ENCODE assay signal across 26 mouse cellular contexts in the genomic region with DNA sequence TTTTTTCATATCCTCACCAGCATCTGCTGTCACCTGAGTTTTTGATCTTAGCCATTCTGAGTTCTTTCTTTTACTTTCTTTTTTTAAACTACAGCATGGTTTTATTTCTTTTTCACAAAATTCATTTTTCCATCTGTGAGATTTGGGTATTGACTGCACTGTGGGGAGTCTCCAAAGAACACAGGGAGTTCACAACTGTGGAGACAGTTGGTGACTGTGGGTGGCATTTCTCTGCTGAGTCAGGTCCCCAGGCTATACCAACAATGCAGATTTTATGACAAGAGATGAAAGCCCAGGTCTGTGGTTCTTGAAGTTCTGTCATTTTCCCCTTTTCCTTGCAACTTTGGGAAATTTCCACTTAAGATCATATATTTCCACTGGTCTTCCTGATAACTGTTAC.
DNase-seq lines count a peak whose midpoint lies in the region; ATAC-seq lines count a peak whose summit lies in the region.
"Had no signal": no experiment of that assay in that cellular context is flagged by ENCODE, and none has a peak within 500 bp of the region (broad histone marks: within the 10 kb centered on the region; RNA-seq: fewer than 3 reads in every experiment).

No protein-coding gene starts in this region.

- no peak for ATAC-seq in cerebellum, adult (ENCODE audit: insufficient number of reproducible peaks, low FRiP score, low TSS enrichment)
- no peak for ATAC-seq in midbrain, embryonic 15.5 days (replicated peaks)
- ATAC-seq: CD4-positive, CD25-positive, alpha-beta regulatory T cell, adult 4 months; forebrain, embryonic 13.5 days; liver, embryonic 12.5 days had no signal

- peak; percentile 38 to 61 for DNase-seq in frontal cortex, postnatal 36 days (ENCODE audit: low spot score in 2 of 2)
- no peak for DNase-seq in frontal cortex, postnatal 14 days (ENCODE audit: low spot score in 2 of 2)
- peak; percentile 52 for DNase-seq in layer of hippocampus, adult 11-12 months (ENCODE audit: low spot score)
- DNase-seq in layer of hippocampus, adult 9-11 months: peak; percentile 74
- DNase-seq in left cerebral cortex, postnatal 36 days (ENCODE audit: low spot score in 2 of 2): peak; percentile 17 to 35
- no peak for DNase-seq in cerebellum, adult 18-20 months
- DNase-seq: adrenal gland, postnatal 25 days; cerebellum, adult 11 months; cerebellum, postnatal 14 days; heart, postnatal 36 days; kidney, adult 11 months; kidney, postnatal 10 days; lung, adult 18-20 months; lung, postnatal 10 days; thymus, postnatal 36 days had no signal

- no peak overlapping the region for H3K9ac ChIP-seq in midbrain, embryonic 15.5 days
- H3K9ac ChIP-seq: embryonic facial prominence, embryonic 12.5 days; forebrain, embryonic 13.5 days; heart, embryonic 15.5 days; hindbrain, embryonic 13.5 days; limb, embryonic 12.5 days; liver, embryonic 12.5 days; neural tube, embryonic 15.5 days had no signal

- intact Hi-C loops in left cerebral cortex, postnatal 36 days (cut with DNase I): no loop called here

- H3K4me3 ChIP-seq in midbrain, embryonic 15.5 days: no peak overlapping the region
- H3K4me3 ChIP-seq: embryonic facial prominence, embryonic 12.5 days; forebrain, embryonic 13.5 days; heart, embryonic 15.5 days; hindbrain, embryonic 13.5 days; limb, embryonic 12.5 days; liver, embryonic 12.5 days; neural tube, embryonic 15.5 days had no signal

- H3K27me3 ChIP-seq in midbrain, embryonic 15.5 days (replicated peaks): no peaks in the 10 kb centered on the region
- H3K27me3 ChIP-seq: embryonic facial prominence, embryonic 12.5 days; forebrain, embryonic 13.5 days; heart, embryonic 15.5 days; hindbrain, embryonic 13.5 days; limb, embryonic 12.5 days; liver, embryonic 12.5 days; neural tube, embryonic 15.5 days had no signal

- no peaks in the 10 kb centered on the region for H3K9me3 ChIP-seq in midbrain, embryonic 15.5 days
- H3K9me3 ChIP-seq: embryonic facial prominence, embryonic 12.5 days; forebrain, embryonic 13.5 days; heart, embryonic 15.5 days; hindbrain, embryonic 13.5 days; limb, embryonic 12.5 days; liver, embryonic 12.5 days; neural tube, embryonic 15.5 days had no signal

- H3K27ac ChIP-seq in midbrain, embryonic 15.5 days: no peak overlapping the region
- H3K27ac ChIP-seq: embryonic facial prominence, embryonic 12.5 days; forebrain, embryonic 13.5 days; heart, embryonic 15.5 days; hindbrain, embryonic 13.5 days; limb, embryonic 12.5 days; liver, embryonic 12.5 days; neural tube, embryonic 15.5 days had no signal

- no peaks in the 10 kb centered on the region for H3K36me3 ChIP-seq in midbrain, embryonic 15.5 days (replicated peaks)
- H3K36me3 ChIP-seq: embryonic facial prominence, embryonic 12.5 days; heart, embryonic 15.5 days; hindbrain, embryonic 13.5 days; limb, embryonic 12.5 days; liver, embryonic 12.5 days; neural tube, embryonic 15.5 days had no signal

- H3K4me2 ChIP-seq in midbrain, embryonic 15.5 days: no peak overlapping the region
- H3K4me2 ChIP-seq: embryonic facial prominence, embryonic 12.5 days; forebrain, embryonic 13.5 days; heart, embryonic 15.5 days; hindbrain, embryonic 13.5 days; limb, embryonic 12.5 days; liver, embryonic 12.5 days; midbrain, embryonic 11.5 days; neural tube, embryonic 15.5 days had no signal

- H3K4me1 ChIP-seq in midbrain, embryonic 15.5 days: no peaks in the 10 kb centered on the region
- H3K4me1 ChIP-seq: embryonic facial prominence, embryonic 12.5 days; forebrain, embryonic 13.5 days; heart, embryonic 15.5 days; hindbrain, embryonic 13.5 days; limb, embryonic 12.5 days; liver, embryonic 12.5 days; neural tube, embryonic 15.5 days had no signal

Comparison
In these comparisons a context has a peak if more than half of its experiments do, and no peak if none do; other contexts are left out.
1. DNase-seq: peak in frontal cortex, postnatal 36 days (2 of 2), layer of hippocampus, adult 11-12 months (single experiment), layer of hippocampus, adult 9-11 months (single experiment) and left cerebral cortex, postnatal 36 days (2 of 2); none in frontal cortex, postnatal 14 days (0 of 2) and cerebellum, adult 18-20 months (0 of 2).